Mouse (Mus musculus) layer of hippocampus, postnatal 14 days (tissue): ENCODE results near the gene Spata7. TPM values are rescaled to one million over a fixed set of nuclear protein-coding genes. Genes with fewer than 3 reads are reported as not detected.
"Not testable (repeated sequence)": the region's sequence is repeated elsewhere in the genome, so short reads cannot be mapped to it uniquely, and the experiment has no call there.

Experiments
- DNase-seq, 2 experiments: peaks; one replicate each; pipeline ENCODE4 v3.0.0; 2021 to 2022; ENCODE audit warnings: low spot score in 2 of 2, mixed read lengths in 1 of 2
- long read RNA-seq, 2 experiments: library from polyadenylated mRNA; stranded (forward); transcript quantifications; one replicate each; pipeline ENCODE4 v2.0.0; 2021
- total RNA-seq, 2 experiments: library from RNA; stranded (reverse); gene quantifications; 2 replicates each; pipeline ENCODE4 v1.2.3; 2021

Spata7 gene
- 10 to 100 TPM; 27.6 to 29.0 TPM for total RNA-seq
- long read RNA-seq, experiment 1, transcript Spata7-203 (11 exons, 1,913 nt): minor isoform, 7 of 23 reads
- long read RNA-seq, experiment 1, transcript Spata7-201 (12 exons, 2,052 nt): major isoform, 8 of 23 reads
- long read RNA-seq, experiment 1, partial matches to known transcripts: 1 of 23 reads
- long read RNA-seq, experiment 1, other reads (novel, unspliced or antisense): 3 of 23 reads
- long read RNA-seq, experiment 2, transcript Spata7-201 (12 exons, 2,052 nt): major isoform, 7 of 18 reads
- long read RNA-seq, experiment 2, partial matches to known transcripts: 1 of 18 reads
- long read RNA-seq, experiment 2, other reads (novel, unspliced or antisense): 6 of 18 reads

GRCm38 (mm10) chr12:98627392-98628259, at the start of gene Spata7:
TSS of gene Spata7 (plus strand) at chr12:98628157.
- DNase-seq: peak; percentile 84 to 86

- DNase-seq: no peak
These were observed 42.7 kb upstream of the Spata7 start for GRCm38 (mm10) chr12:98585302-98585701.

- no peak for DNase-seq
These were observed 39.4 kb upstream of the Spata7 start for GRCm38 (mm10) chr12:98588573-98588972.

GRCm38 (mm10) chr12:98591016-98591415, 36.9 kb upstream of the Spata7 start:
- DNase-seq: no peak

GRCm38 (mm10) chr12:98600861-98601260, 27.1 kb upstream of the Spata7 start:
- no peak for DNase-seq

GRCm38 (mm10) chr12:98602114-98602513, 25.8 kb upstream of the Spata7 start:
- peak in 1 of 2 experiments; percentile 12 for DNase-seq

- DNase-seq: no peak
These were observed 22.7 kb upstream of the Spata7 start for GRCm38 (mm10) chr12:98605264-98605663.

GRCm38 (mm10) chr12:98606595-98607290, 21.2 kb upstream of the Spata7 start:
- DNase-seq: peak in 1 of 2 experiments; percentile 17

- no peak for DNase-seq
These were observed 17.6 kb upstream of the Spata7 start for GRCm38 (mm10) chr12:98610341-98610740.

- no peak for DNase-seq
These were observed 12.9 kb upstream of the Spata7 start for GRCm38 (mm10) chr12:98614910-98615508.

GRCm38 (mm10) chr12:98615746-98616145, 12.2 kb upstream of the Spata7 start:
- DNase-seq: no peak

- DNase-seq: no peak
These were observed 8.5 kb upstream of the Spata7 start for GRCm38 (mm10) chr12:98619496-98619895.

- DNase-seq: peak in 1 of 2 experiments; percentile 57
These were observed 7.0 kb upstream of the Spata7 start for GRCm38 (mm10) chr12:98620922-98621321.

GRCm38 (mm10) chr12:98623266-98623665, 4.7 kb upstream of the Spata7 start:
- DNase-seq: not testable (repeated sequence)

- no peak for DNase-seq
These were observed 458 bp downstream of the Spata7 start for GRCm38 (mm10) chr12:98628260-98628970.

GRCm38 (mm10) chr12:98644852-98645251, 16.9 kb downstream of the Spata7 start:
- no peak for DNase-seq

- DNase-seq: no peak
These were observed 28.9 kb downstream of the Spata7 start for GRCm38 (mm10) chr12:98656873-98657272.

- no peak for DNase-seq
These were observed 34.7 kb downstream of the Spata7 start for GRCm38 (mm10) chr12:98662617-98663016.

GRCm38 (mm10) chr12:98668132-98668814, 40.3 kb downstream of the Spata7 start:
- DNase-seq: peak; percentile 48 to 79

GRCm38 (mm10) chr12:98669086-98669485, 41.1 kb downstream of the Spata7 start:
- no peak for DNase-seq
